In genomic region chr2:172547116-172547515, GRCm38 (mm10) we compare ENCODE assay signal across 8 mouse cellular contexts. TPM values are rescaled to one million over a fixed set of nuclear protein-coding genes. Genes with fewer than 3 reads are reported as not detected.
DNase-seq lines count a peak whose midpoint lies in the region; ATAC-seq and TF ChIP-seq lines count a peak whose summit lies in the region.

No protein-coding gene starts in this region.

- TF ChIP-seq CTCF in lung, embryonic 14.5 days (IDR thresholded peaks at IDR 0.05; ENCODE audit: low read depth) = peak; percentile 79

- no peak overlapping the region for H3K9ac ChIP-seq in heart, embryonic 13.5 days
- no peak overlapping the region for H3K9ac ChIP-seq in intestine, embryonic 15.5 days
- H3K9ac ChIP-seq in lung, embryonic 14.5 days = no peak overlapping the region

- no peaks in the 10 kb centered on the region for H3K9me3 ChIP-seq in heart, embryonic 13.5 days
- H3K9me3 ChIP-seq in embryonic facial prominence, embryonic 10.5 days = no peaks in the 10 kb centered on the region
- no peaks in the 10 kb centered on the region for H3K9me3 ChIP-seq in intestine, embryonic 15.5 days
- no peaks in the 10 kb centered on the region for H3K9me3 ChIP-seq in lung, embryonic 14.5 days (ENCODE audit: low read depth, low read length)

- peaks cover 97% of the 10 kb centered on the region for H3K27me3 ChIP-seq in heart, embryonic 13.5 days (replicated peaks)
- H3K27me3 ChIP-seq in embryonic facial prominence, embryonic 10.5 days (replicated peaks; ENCODE audit: low read depth, poor library complexity, severe bottlenecking) = peaks cover 99% of the 10 kb centered on the region
- peaks cover 90% of the 10 kb centered on the region for H3K27me3 ChIP-seq in intestine, embryonic 15.5 days (replicated peaks)
- H3K27me3 ChIP-seq in lung, embryonic 14.5 days (ENCODE audit: insufficient read depth, low read length) = peaks cover 84% of the 10 kb centered on the region

- peaks cover 45% of the 10 kb centered on the region for H3K4me1 ChIP-seq in heart, embryonic 13.5 days
- peaks cover 70% of the 10 kb centered on the region for H3K4me1 ChIP-seq in embryonic facial prominence, embryonic 10.5 days
- H3K4me1 ChIP-seq in intestine, embryonic 15.5 days (replicated peaks) = peaks cover 44% of the 10 kb centered on the region
- peaks cover 8% of the 10 kb centered on the region; the same call in 1 of the 2 replicates for H3K4me1 ChIP-seq in lung, embryonic 14.5 days (ENCODE audit: insufficient read depth)

- no peak for DNase-seq in heart, adult 18-20 months
- peak; percentile 75 for DNase-seq in embryonic facial prominence, embryonic 10.5 days (ENCODE audit: low spot score)
- peak; percentile 76 for DNase-seq in lung, embryonic 14.5 days
- peak; percentile 36 for DNase-seq in thymus, postnatal 0 days (ENCODE audit: low spot score)
- no peak for DNase-seq in left cerebral cortex, adult 8-10 months (ENCODE audit: low spot score in 2 of 2)
- no peak for DNase-seq in MN1 (ENCODE audit: low spot score)

- under 1% methylated on average over 21 of the region's 21 CpGs for WGBS in heart, embryonic 13.5 days
- under 1% methylated on average over 21 of the region's 21 CpGs for WGBS in embryonic facial prominence, embryonic 10.5 days
- under 1% methylated on average over 21 of the region's 21 CpGs for WGBS in intestine, embryonic 15.5 days
- WGBS in lung, embryonic 14.5 days = 1% methylated on average over 21 of the region's 21 CpGs

- no peak for ATAC-seq in heart, embryonic 13.5 days (ENCODE audit: extremely low read depth, insufficient number of reproducible peaks, low FRiP score, low TSS enrichment)
- ATAC-seq in intestine, embryonic 15.5 days = peak; percentile 76
- ATAC-seq in lung, embryonic 14.5 days (ENCODE audit: insufficient read depth) = peak; percentile 48; the same call in 1 of the 2 replicates

- H3K4me3 ChIP-seq in heart, embryonic 13.5 days = peak overlapping the region; percentile 32
- peak overlapping the region; percentile 42 for H3K4me3 ChIP-seq in embryonic facial prominence, embryonic 10.5 days
- H3K4me3 ChIP-seq in intestine, embryonic 15.5 days (replicated peaks) = peak overlapping the region; percentile 14; the same call in 1 of the 2 replicates
- H3K4me3 ChIP-seq in lung, embryonic 14.5 days (ENCODE audit: low read depth, low read length) = no peak overlapping the region

- no peaks in the 10 kb centered on the region for H3K36me3 ChIP-seq in heart, embryonic 13.5 days
- no peaks in the 10 kb centered on the region for H3K36me3 ChIP-seq in embryonic facial prominence, embryonic 10.5 days (replicated peaks)
- H3K36me3 ChIP-seq in intestine, embryonic 15.5 days = no peaks in the 10 kb centered on the region
- H3K36me3 ChIP-seq in lung, embryonic 14.5 days (ENCODE audit: insufficient read depth) = no peaks in the 10 kb centered on the region

- H3K4me2 ChIP-seq in heart, embryonic 13.5 days = peak overlapping the region; percentile 55
- peak overlapping the region; percentile 50 for H3K4me2 ChIP-seq in intestine, embryonic 15.5 days (replicated peaks)
- peak overlapping the region; percentile 33; the same call in 1 of the 2 replicates for H3K4me2 ChIP-seq in lung, embryonic 14.5 days

- H3K27ac ChIP-seq in heart, embryonic 13.5 days (replicated peaks) = no peak overlapping the region
- no peak overlapping the region for H3K27ac ChIP-seq in embryonic facial prominence, embryonic 10.5 days (replicated peaks)
- H3K27ac ChIP-seq in intestine, embryonic 15.5 days = no peak overlapping the region
- no peak overlapping the region for H3K27ac ChIP-seq in lung, embryonic 14.5 days (ENCODE audit: low read depth)

RNA-seq across cellular contexts. Expression of gene Tfap2c, which starts 2.3 kb away (rescaled TPM):
- polyA plus RNA-seq in heart, embryonic 13.5 days (2015; fragmentation: Nextera tagmentation; extraction: Ambion mirVana) = 0.05 and 0.09 TPM in 2 replicates
- total RNA-seq in heart, adult 18-20 months (2021) = not detected
- polyA plus RNA-seq in embryonic facial prominence, embryonic 10.5 days (2016; fragmentation: Nextera tagmentation; extraction: Ambion mirVana) = 13.7 and 15.4 TPM in 2 replicates
- polyA plus RNA-seq in intestine, embryonic 15.5 days (2015; fragmentation: Nextera tagmentation; extraction: Ambion mirVana) = 0.06 and 0.15 TPM in 2 replicates
- 0.14 and 0.15 TPM in 2 replicates for polyA plus RNA-seq in lung, embryonic 14.5 days (2014; fragmentation: Nextera tagmentation; extraction: Ambion mirVana)
- 0.93 and 0.98 TPM in 2 replicates for polyA plus RNA-seq in thymus, postnatal 0 days (2015; fragmentation: Nextera tagmentation; extraction: Ambion mirVana)
- total RNA-seq in left cerebral cortex, adult 8-10 months (2022) = under 1 TPM; 0.12 to 0.16 (median 0.13) TPM

Comparison
In these comparisons a context has a peak if more than half of its experiments do, and no peak if none do; other contexts are left out.
1. DNase-seq: peak in embryonic facial prominence, embryonic 10.5 days (single experiment), lung, embryonic 14.5 days (single experiment) and thymus, postnatal 0 days (single experiment); none in heart, adult 18-20 months (0 of 2), left cerebral cortex, adult 8-10 months (0 of 2) and MN1 (single experiment).
2. Peak in every context shown above with its lines, with median percentiles within 50 percentile points of each other: H3K4me2 ChIP-seq.